Mouse (Mus musculus) embryo, embryonic 11 days (tissue): ENCODE results near the gene Ptbp1.

Experiments
- DNase-seq: peaks from one replicate; pipeline ENCODE4 v3.0.0-alpha.2; 2015

Ptbp1 gene

DNA sequence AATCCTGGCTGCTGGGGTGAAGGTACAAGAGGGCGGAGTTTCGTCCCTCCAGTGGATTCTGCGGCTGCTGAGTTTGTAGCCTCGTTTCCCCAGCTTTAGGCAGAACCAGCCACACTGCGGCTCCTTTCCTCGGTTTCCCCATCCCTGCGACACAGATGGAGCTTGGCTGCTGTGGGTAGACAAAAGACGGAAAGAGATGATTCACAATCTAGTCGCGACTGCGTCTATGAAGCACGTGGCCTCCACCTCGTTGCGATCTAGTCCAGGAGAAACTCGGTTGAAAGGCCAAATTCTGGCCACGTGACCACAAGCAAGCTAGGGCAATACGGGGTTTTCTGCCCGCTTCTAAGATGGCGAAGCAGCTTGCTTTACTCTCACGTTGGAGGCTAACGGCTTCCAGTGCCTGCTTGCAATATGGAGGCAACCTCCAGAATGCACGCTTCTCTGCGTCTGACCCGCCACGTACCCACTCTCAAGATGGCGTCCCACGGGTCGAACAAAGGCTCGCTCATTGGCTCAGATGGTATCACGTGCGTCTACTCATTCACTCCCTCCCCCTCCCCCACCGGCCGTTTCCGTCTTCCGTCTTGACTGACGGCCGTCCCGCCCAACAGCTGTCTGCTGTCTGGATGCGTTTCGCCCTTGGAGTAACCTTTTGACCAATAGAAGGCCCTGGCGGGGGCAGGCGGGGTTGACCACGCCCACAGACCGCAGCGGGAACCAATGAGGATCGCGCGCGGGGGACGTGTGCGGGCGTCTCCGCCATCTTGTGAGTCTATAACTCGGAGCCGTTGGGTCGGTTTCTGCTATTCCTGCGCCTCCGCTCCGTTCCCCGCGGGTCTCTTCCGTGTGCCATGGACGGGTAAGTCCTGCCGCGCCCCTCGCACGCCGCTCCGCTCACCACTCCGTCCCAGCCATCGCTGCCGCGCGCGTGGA is at the start of gene Ptbp1:
Gene Ptbp1, plus strand, starts transcription at position 568 of the 936 bp plus-strand sequence.
- DNase-seq, result peak; percentile 100

DNA sequence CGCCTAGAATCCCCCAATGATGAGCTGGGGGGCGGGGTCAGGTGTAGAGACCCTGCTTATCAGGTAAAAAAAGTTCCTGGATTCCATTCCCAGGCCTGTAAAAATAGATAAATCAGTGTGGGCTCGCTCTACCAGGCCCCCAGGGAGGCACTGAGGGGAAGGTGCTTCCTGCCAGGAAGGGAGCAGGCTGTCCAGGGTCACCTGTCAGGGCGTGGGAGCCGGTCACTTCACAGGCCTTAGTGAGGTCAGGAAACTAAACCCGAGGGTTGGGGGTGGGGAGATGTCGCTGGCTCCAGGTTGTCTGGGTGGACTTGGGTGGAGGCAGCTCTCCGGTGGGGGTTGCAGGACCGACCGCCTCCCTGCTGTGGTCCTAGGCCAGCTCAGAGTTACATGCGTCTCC is 48.6 kb upstream of the Ptbp1 start:
- DNase-seq, result no peak

DNA sequence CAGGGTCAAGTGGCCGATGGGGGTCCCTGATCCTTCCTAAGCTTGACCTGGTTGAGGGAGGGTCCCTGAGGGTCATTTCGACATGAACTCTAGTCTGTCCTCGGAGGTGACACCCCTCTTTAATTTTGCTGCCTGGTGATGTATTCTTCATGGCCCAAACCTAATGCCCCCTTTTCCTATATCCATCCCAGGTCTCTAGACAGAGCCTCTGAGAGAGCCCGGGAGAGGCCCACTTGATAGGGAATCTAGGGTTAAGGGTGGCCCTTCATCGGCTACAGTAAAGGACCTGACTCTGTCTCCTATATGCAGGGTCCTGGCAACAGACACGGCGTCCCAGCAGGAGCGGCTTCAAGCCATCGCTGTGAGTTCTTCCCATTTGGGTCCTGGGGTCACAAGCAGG is 47.9 kb upstream of the Ptbp1 start:
- DNase-seq, result no peak

DNA sequence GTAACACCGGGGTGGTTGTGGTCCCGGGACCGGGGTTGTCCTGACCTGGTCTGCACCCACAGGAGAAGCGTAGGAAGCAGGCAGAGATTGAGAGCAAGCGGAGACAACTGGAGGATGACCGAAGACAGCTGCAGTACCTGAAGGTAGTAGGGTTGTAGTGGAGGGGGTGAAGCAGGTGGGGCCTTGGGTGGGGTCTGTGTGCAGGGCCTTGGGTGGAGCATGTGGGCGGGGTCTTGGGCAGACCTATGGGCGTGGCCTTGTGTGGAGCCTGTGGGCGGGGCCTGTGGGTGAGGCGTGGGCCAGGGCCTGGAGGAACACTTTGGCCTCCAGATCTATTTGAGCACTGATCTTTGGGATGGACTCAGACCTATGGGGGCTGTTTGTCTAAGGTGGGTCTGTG is 47.3 kb upstream of the Ptbp1 start:
- DNase-seq, result no peak

DNA sequence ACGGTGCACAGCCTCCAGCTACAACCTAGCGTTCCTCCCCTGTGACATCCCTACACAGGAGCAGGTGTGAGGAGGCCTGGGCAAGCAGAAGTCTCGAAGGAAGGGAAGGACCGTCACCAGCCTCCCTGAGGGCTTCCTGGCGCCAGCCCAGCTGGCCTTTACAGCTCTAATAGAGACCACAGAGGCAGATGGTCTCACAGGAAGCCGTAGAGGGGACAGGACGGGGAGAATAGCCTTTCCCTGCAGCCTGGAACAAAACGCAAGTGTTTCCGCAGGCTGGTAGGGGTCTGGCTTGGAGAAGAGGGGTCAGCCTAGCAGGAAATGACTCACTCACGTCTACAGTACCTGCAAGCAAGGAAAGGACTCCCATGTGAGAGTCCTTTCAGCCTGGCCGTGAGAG is 46.4 kb upstream of the Ptbp1 start:
- DNase-seq, result no peak

DNA sequence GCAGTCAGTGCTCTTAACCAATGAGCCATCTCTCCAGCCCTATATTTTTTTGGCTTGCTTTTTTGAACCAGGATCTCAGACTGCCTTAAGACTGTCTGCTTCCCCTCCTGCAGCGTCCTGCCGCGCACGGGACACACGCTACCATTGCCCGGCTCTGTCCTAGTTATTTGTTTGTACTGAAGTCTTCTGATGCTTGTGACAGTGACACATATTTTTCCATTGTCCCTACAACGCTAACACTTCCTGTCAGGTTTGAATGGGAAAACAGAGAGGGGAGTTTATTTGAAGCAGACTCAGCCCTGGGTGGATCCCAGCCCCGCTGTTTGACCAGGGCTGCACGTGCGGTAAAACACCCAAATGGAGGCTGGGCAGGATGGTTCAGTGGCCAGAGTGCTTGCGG is 45.5 kb upstream of the Ptbp1 start:
- DNase-seq, result no peak

DNA sequence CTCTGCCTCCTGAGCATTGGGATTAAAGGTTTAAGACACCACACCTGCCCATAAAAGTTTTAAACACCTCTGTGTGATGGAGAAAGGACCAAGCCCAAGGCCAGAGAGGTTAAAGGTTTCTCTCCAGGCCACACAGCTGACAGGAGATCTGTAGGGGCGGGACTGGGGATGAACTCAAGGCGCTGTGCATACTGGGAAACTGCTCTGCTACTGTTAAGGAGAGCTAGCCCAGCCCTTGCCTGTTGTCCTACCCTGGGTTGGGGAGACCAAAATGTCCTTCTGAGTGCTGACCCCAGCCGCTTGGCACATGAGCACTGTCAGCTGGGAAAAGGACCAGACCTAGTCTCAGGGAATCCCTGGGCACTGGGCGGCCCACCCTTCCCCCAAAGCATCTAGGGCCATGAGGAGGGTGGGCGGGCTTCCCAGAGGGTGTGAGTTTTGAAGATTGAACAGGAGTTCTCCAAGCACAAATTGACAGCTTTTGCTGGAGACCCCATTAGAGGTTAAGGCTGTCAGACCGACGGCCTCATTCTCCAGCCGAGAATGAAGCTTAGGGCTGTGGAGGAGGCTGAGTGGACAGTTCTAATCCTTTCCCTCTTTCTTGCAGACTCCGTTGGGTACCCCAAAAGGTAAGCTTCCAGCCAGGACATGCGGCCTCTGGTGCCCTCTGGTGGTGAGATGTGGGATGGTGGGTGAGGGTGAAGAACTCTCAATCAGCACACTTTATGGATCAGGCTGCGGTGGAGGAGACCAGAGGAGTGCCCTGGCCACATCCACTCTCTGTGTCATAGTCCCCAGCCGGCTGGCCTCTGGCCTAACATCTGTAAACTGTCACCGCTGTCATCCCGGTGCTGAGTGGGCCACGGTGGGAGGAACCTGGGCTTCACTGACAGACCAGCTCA is 42.2 kb upstream of the Ptbp1 start:
- peak; percentile 80 for DNase-seq

DNA sequence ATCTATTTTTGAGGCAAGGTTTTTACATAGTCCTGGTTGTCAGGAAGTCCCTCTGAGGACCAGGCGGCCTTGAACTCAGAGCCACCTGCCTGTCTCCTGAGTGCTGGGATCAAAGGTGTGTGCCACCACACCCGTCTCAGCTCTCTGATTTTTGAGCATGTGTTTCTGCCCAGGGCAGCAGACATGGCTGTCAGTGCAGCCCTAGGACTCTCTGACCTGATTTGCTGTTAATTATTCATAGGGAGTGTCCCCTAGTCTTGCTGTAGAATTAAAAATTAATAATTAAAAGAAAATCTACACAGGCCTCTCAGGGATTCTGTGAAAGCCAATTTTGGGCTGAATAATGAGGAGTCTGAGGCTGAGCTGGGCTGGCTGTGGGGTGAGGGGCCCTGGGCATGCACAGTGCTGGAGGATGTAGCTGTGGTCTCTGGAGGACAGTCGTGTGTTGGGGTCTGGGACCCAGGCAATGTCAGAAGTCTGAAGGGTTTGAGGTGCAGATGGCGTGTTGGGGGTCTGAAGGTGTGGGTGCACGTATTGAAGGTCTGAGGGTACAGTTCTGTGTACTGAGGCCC is 39.9 kb upstream of the Ptbp1 start:
- DNase-seq, result no peak

DNA sequence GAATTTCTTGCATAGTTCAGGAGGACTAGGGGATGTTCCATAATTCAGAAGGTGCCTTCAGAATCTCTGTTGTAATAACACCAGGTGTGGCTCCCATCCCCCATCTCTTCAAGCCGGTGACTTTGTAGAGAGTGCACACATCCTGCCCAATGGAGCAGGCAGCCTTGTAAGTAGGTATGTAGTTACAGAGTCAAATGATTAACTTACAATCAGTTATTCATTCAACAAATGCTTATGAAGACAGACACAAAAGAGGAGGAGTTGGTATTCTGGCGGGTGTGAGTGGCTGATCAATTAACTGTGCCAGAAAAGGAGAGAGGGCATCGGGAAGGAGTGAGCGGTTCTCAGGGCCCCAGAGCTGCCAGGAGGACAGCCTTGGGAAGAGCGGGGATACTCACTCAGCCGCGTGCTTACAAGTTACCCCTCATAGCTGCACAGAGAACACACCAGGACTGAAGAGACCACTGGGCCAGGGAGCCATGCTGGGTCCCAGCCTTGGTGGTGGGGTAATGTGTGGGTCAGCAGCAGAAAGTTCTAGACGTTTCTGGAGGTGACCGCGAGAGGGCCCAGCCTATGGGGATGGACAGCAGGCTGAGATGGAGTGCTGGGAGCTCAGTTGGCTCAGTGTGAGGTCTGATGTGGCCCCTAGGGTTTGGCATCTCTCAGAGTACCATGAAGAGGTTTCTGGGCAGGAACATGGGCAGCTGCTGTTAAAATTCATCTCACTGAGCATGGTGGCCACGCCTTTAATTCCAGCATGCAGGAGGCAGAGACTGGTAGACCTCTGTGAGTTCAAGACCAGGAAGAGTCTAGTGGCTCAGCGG is 38.3 kb upstream of the Ptbp1 start:
- DNase-seq, result no peak

DNA sequence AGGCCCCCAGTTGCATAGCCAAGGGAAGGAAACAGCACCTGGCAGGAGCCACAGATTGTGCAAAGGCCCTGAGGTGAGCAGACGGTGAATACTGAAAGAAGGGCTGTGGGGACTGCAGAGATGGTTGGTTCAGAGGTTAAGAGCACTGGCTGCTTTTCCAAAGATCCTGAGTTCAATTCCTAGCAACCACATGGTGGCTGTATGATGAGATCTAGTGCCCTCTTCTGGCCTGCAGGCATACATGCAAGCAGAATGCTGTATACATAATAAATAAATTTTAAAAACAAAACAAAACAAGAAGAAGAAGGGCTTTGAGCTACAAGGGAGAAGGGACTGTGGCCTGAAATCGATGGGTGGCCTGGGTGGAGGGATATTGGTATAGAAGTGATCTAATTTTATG is 37.1 kb upstream of the Ptbp1 start:
- DNase-seq, result no peak

DNA sequence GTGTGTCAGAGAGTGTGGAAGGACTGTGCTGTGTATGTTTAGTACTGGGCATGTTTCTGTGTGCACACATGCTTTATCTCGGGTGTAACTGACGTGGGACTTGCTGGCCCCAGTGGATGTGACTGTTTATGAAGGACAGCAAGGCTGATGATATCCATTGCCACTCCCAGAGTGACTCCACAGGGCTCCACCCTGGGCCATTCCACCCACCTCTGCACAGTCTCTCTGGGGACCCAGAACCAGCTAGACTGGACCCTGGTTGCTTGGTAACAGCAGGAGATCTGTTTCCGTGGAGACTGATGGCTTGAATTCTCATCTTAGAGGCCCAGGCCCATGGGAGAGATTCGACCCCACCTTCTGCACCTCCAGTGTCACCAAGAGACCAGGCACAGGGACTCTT is 36.0 kb upstream of the Ptbp1 start:
- DNase-seq, result no peak

DNA sequence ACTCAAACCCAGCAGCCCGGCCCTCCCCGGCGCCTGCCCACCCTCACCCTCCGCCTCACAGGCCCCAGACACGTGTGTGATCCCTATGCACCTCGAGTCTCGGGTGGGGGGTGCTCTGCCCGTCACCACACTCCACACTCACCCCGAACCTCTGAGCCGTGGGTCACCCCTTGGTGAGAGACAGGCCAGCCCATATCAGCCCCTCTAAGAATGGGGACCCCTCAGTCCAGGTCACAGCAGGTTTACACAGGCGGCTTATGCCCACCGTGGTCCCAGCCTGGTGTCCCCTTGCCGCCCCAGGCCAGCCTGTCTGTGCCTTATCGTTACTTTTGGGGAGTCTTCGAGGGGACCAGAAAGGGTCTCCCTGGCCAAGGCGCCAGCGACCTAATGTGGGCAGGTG is 34.6 kb upstream of the Ptbp1 start:
- no peak for DNase-seq

DNA sequence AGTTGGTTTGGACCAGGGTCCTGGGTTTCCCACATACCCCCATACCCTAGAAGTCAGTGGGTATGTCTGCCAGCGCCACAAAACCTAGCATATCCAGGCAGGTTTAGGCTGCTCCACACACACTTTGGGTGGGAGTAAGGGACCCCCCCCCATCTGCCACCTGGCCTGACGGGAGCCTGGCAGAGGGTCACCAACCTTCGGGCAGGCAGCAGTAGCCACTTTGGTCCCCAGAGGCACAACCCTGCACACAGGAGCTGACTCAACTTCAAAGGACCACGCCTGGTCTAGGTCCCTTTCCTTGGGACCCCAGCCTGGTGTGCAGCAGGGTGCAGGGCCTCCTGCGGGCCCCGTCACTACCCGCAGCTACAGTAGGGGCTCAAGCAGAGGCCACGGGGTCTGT is 34.0 kb upstream of the Ptbp1 start:
- no peak for DNase-seq

DNA sequence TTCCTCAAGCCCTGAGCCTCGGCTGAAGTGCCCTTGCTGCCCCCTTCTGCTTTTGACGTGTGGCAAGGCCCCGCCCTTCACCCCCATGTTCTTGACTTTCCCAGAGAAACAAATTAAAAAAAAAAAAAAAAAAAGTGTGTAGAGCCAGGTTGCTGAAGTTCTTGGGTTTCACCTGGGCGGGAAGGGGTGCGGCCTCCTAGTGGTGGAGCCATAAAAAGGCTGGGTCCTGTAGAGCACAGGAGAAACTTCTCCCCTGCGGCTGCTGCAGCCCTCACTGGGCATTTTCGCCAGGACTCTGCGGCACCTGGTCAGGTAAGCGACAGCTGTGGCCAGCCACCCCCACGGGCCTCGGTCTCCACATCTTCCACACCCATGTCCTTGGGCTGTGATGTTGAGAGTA is 33.4 kb upstream of the Ptbp1 start, which contains the start of gene Misp:
Gene Misp, plus strand, starts transcription at position 208 of the 400 bp plus-strand sequence.
- no peak for DNase-seq

DNA sequence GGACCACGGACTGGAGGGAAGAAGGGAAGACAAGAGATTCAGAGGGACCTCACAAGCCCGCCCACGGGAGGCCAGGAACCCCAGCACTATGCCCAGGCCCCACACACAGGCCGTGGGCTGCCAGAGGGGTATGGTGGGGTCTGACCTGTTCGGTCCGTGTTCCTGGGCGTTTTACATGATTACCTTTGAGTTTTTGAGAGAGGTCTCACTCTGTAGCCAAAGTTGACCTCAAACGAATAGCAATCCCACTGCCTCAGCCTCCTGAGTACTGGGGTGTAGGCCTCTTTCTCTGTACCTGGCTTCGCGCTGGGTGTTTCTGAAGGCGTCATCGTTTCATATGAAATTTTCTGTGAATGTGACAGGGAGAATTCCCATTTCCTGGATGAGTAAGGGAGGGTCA is 32.5 kb upstream of the Ptbp1 start:
- no peak for DNase-seq

DNA sequence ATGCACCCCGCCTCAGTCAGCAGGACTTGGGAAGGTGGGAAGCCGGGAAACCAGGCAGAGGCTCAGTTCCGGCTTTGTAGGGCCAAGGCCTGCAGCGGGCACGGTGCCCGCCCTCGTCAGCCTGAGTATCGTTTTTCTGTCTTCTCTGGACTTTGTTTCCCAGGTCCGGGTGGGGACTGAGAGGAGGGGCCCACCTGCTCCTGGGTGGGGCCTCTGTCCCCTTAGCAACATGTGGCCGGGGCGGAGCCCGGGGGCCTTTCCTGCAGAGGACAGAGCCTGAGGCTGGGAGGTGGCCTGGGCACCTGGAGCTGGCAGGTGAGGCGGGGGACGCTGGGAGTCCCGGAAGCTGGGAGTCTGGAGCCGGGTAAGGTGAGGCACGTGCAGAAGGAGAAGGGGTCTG is 31.9 kb upstream of the Ptbp1 start:
- no peak for DNase-seq

DNA sequence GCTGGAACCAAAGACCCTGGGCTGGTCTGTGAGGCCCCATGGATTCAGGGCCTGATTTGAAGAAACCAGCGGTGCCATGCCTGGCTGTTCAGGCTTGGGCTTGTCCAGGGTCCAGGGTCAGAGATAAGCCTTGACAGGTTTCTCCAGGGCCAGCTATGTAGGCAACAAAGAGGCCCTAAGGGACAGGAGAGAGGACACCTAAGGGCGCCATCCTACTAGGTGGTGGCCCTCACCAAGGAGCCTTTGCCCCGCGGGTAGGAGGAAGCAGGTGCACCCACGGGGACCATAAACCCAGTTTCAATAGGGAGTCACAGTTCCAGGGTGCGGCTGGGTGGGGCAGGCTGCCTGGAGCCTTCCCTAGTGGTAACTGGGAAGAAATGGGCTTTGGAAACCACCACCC is 31.2 kb upstream of the Ptbp1 start:
- no peak for DNase-seq

DNA sequence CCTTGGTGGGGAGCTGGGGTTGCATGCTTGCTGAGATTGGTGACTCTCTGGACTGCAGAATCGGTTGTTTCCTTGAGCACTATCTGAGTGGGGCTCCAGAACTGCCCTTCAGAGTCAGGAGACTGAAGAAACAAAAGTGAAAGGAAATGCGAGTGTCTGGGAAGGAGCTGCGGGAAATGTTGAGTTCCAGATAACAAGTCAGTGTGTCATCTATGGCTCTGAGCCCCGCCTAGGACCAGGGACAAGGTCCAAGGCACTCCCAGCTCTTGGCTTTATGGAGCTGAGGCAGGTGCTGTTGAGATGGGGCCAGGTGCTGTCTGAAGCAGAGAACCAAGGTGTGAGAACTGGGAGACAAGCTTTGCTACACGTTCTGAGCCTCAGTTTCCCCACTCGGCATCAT is 29.8 kb upstream of the Ptbp1 start:
- no peak for DNase-seq

DNA sequence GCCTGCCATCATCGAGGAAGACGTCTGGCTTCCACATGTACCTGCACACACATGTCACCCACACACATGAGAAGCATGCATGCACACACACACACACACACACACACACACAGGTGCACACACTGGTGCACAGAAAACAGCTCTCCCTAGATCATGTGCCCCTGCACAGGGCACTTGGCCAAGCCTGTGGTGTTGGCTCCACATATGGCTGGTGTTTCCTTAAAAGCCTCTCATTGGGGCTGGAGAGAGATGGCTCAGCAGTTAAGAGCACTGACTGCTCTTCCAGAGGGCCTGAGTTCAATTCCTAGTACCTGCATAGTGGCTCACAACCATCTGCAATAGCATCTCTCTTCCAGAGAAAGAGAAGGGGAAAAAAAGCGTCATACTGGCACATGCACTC is 22.6 kb upstream of the Ptbp1 start:
- no peak for DNase-seq

DNA sequence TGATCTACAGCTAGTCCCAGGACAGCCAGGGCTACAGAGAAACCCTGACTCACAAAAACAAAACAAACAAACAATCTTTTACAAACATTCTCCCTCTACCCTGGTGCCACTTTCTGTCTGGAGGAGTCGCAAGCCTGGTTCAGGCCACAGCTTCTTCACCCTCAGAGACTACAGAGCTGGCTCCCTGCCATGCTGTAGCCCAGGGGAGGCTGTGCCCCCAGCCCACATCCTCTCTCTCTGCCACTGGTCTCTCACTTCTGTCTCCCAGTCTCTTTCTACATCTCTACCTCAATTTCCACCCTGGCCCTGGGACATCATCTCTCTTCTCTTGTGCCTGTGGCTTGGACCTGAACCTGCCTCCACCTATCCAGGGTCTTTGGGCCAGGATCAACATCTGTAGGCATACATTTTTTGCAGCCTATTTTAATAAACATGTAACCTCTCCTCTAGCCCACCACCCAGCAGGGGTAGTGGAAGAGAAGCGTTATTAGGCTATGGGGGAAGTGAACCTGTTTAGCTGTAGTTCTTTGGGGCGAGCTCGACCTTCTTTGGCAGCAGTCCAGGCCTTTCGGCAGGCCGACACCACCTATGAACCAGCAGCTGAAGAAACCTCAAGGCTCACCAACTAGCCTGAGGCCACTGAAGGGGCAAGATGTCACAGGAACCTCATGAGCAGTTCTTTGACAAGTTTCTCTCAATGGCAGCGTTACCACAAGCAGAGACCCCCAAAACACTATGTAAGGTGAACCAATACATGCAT is 22.0 kb upstream of the Ptbp1 start:
- DNase-seq, result no peak

DNA sequence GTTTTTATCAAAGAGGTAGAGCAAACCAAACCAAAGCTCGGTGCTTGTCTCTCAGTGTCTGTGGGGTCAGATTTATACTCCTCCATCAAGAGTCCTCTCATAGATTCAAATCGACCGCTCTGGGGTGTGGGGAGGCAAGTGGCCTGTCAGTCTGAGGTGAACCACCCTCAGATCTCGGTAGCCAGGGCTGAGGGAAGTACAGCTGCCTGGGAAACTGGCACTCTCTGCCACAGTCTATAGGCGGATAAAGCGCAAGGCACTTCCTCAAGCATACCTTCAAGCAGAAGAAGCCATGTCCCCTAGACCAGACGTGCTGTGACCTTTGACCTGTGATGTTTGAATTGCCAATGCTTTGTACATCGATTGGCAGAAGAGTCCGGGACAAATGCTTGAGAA is 21.4 kb upstream of the Ptbp1 start:
- no peak for DNase-seq
